Mouse (Mus musculus) stomach, postnatal 0 days (tissue): ENCODE results near the gene Sp9.

Experiments
- CTCF ChIP-seq: IDR thresholded peaks from 2 replicates; pipeline ENCODE4 v1.5.1; 2016; ENCODE audit warnings: antibody characterized with exemption, low read depth, mild to moderate bottlenecking, moderate library complexity
- EP300 ChIP-seq: optimal IDR thresholded peaks from 2 replicates; pipeline ENCODE3; 2016; ENCODE audit warnings: antibody characterized with exemption

GRCm38 (mm10) chr2:73274119-73274920, 2.6 kb downstream of the Sp9 start:
- no peak for TF ChIP-seq EP300
- TF ChIP-seq CTCF = no peak
